In the genomic region with DNA sequence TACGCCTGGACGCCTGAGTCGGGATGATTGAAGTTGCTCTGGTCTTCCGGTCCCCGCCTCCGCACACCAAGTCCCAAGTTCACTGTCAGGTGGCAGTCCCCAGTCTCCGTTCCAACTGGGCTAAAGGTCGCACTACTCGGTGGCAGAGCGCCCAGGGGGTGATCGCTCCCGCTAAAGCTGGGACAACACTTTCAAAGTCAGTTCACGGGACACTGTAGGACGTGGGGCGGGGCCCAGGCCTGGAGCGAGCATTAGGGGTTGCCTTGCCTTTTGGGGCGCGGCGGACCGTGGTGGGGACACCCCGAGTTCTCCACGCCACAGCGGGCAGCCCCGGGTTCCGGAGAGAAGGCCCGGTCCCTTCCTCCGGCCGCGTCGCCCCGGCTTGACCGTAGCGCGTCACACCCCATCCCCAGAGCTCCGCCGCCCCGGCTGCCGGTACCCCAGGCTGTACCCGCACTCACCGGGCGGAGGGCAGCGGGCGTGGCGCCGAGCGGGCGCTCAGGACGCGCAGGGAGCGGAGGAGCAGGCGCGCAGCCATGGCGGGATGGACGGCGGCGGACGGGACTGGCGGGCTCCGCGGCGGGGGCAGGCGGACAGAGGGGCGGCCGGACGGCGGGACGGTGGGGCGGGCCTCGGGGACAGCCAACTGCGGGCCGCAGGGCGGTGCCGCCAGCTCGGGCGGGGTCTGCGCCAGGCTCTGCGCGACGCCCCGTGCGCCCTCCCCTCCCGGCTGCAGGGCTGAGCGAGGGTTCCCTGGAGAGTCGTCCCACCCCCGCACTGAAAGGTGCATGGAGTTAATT, we compare ENCODE assay signal across 8 mouse cellular contexts. TPM values are rescaled to one million over a fixed set of nuclear protein-coding genes. Genes with fewer than 3 reads are reported as not detected.
DNase-seq lines count a peak whose midpoint lies in the region; ATAC-seq lines count a peak whose summit lies in the region.

TSS of gene Acadl (minus strand) at position 566 of the 800 bp plus-strand sequence.

- peak; percentile 52 for DNase-seq in R1 (ENCODE audit: low read depth, low spot score)
- peak; percentile 34 to 60 for DNase-seq in cerebellum, postnatal 36 days
- peak; percentile 50 to 60 for DNase-seq in frontal cortex, postnatal 36 days (ENCODE audit: low spot score in 2 of 2)
- DNase-seq in hindbrain, embryonic 14.5 days (ENCODE audit: low spot score), result peak; percentile 66
- peak; percentile 68 to 74 for DNase-seq in layer of hippocampus, postnatal 36 days
- DNase-seq in lung, postnatal 36 days, result peak; percentile 94
- DNase-seq in retina, postnatal 1 day, result peak; percentile 79
- peak; percentile 82 to 88 for DNase-seq in urinary bladder, adult 18-20 months (ENCODE audit: low spot score in 2 of 2)

- 0 out of 2 replicates have a peak, but pooled peaks cover 3% of the 10 kb centered on the region for H3K4me1 ChIP-seq in hindbrain, embryonic 14.5 days (replicated peaks; ENCODE audit: control insufficient read depth, insufficient read depth, low read length)

- no peaks in the 10 kb centered on the region for H3K36me3 ChIP-seq in hindbrain, embryonic 14.5 days (replicated peaks; ENCODE audit: control insufficient read depth, insufficient read depth)

- H3K9me3 ChIP-seq in hindbrain, embryonic 14.5 days (ENCODE audit: control insufficient read depth, low read length), result 0 out of 2 replicates have a peak, but pooled peaks cover 7% of the 10 kb centered on the region

- H3K4me2 ChIP-seq in hindbrain, embryonic 14.5 days (replicated peaks), result peak within 1 kb of the TSS; percentile 84

- peak within 1 kb of the TSS; percentile 78 for H3K4me3 ChIP-seq in hindbrain, embryonic 14.5 days (replicated peaks; ENCODE audit: low read length)

- H3K9ac ChIP-seq in hindbrain, embryonic 14.5 days, result peak within 1 kb of the TSS; percentile 79

- no peaks in the 10 kb centered on the region for H3K27me3 ChIP-seq in hindbrain, embryonic 14.5 days (ENCODE audit: control insufficient read depth, insufficient read depth, low read length)

- peak within 1 kb of the TSS; percentile 76 for H3K27ac ChIP-seq in hindbrain, embryonic 14.5 days

- under 1% methylated on average over 60 of the region's 85 CpGs for WGBS in hindbrain, embryonic 14.5 days

- peak; percentile 87 for ATAC-seq in hindbrain, embryonic 14.5 days (ENCODE audit: low FRiP score)

RNA-seq across cellular contexts. Expression of gene Acadl, which starts in this region (rescaled TPM):
- 58.8 and 59.5 TPM in 2 replicates for polyA plus RNA-seq in hindbrain, embryonic 14.5 days (2014; fragmentation: Nextera tagmentation; extraction: Ambion mirVana)
- 10 to 100 TPM; 32.3 to 34.2 TPM for total RNA-seq in layer of hippocampus, postnatal 36 days (2021)

Comparison
In these comparisons a context has a peak if more than half of its experiments do, and no peak if none do; other contexts are left out.
1. Peak in every context shown above with its lines: DNase-seq, ATAC-seq, H3K4me3 ChIP-seq and H3K27ac ChIP-seq.